Mouse (Mus musculus) liver, embryonic 12.5 days (tissue): ENCODE measurements around the gene Meis3. TPM values are rescaled to one million over a fixed set of nuclear protein-coding genes. Genes with fewer than 3 reads are reported as not detected.

Source experiments
- ATAC-seq: fragments of 200-750 bp; cut with Nextera tagmentation; 2 replicates; pipeline ENCODE4 v1.8.0; 2017; ENCODE audit warnings: moderate number of reproducible peaks, mild to moderate bottlenecking, moderate library complexity
- H3K27ac ChIP-seq: fragments of 300-500 bp; sonication (generic); 2 replicates; pipeline ENCODE4 v1.5.1; 2016; ENCODE audit warnings: mild to moderate bottlenecking
- H3K27me3 ChIP-seq: fragments of 300-500 bp; sonication (generic); replicated peaks from 2 replicates; pipeline ENCODE4 v1.6.1; 2016; ENCODE audit warnings: mild to moderate bottlenecking, moderate library complexity
- H3K36me3 ChIP-seq: fragments of 300-500 bp; sonication (generic); 2 replicates; pipeline ENCODE4 v1.6.1; 2016; ENCODE audit warnings: mild to moderate bottlenecking, moderate library complexity
- H3K4me1 ChIP-seq: fragments of 300-500 bp; sonication (generic); 2 replicates; pipeline ENCODE4 v1.6.1; 2016
- H3K4me2 ChIP-seq: fragments of 300-500 bp; sonication (generic); 2 replicates; pipeline ENCODE4 v1.6.1; 2016; ENCODE audit warnings: mild to moderate bottlenecking, moderate library complexity
- H3K4me3 ChIP-seq: fragments of 300-500 bp; sonication (generic); 2 replicates; pipeline ENCODE4 v1.5.1; 2016; ENCODE audit warnings: mild to moderate bottlenecking, moderate library complexity
- H3K9ac ChIP-seq: fragments of 300-500 bp; sonication (generic); 2 replicates; pipeline ENCODE4 v1.6.1; 2016; ENCODE audit warnings: mild to moderate bottlenecking, moderate library complexity
- H3K9me3 ChIP-seq: fragments of 300-500 bp; sonication (generic); replicated peaks from 2 replicates; pipeline ENCODE4 v1.6.1; 2016; ENCODE audit warnings: mild to moderate bottlenecking, moderate library complexity
- WGBS: fragments of 180-500 bp; shearing (Covaris S2); methylation state at CpG from one replicate; pipeline ENCODE4 v1.1.7; 2016; ENCODE audit not compliant: insufficient replicate concordance; 5-methylcytosine and 5-hydroxymethylcytosine counted together
- polyA plus RNA-seq: library from polyadenylated mRNA; unstranded; fragments of >200 nt; fragmentation: Nextera tagmentation; extraction: Ambion mirVana; gene quantifications from 2 replicates; pipeline ENCODE4 v1.2.1, GENCODE M21; 2016

Meis3 gene
- polyA plus RNA-seq, 1 experiment from 2014 or later: 4.4 TPM

- Histone ChIP-seq H3K36me3 (no peaks in the 10 kb centered on the region), H3K9ac (no peak overlapping the region), H3K4me1 (peaks cover 17% of the 10 kb centered on the region), H3K27me3 (peaks cover 10% of the 10 kb centered on the region), H3K27ac (0 out of 2 replicates have a peak overlapping the region, but pooled peaks have one; percentile 38), H3K9me3 (peaks cover 13% of the 10 kb centered on the region), H3K4me3 (no peak overlapping the region), H3K4me2 (no peak overlapping the region)
- ATAC-seq: peak; percentile 42; the same call in 1 of the 2 replicates
- 33% methylated on average over 5 of the region's 5 CpGs for WGBS
Observed at GRCm38 (mm10) chr7:16229869-16230268, 55.0 kb downstream of the Meis3 start.

Other genes with a start within 250 kb of the Meis3 start
- gene Nop53, start 229.0 kb upstream of the Meis3 start, polyA plus RNA-seq: 130 and 143 TPM in 2 replicates
- gene Ehd2, start 207.5 kb upstream of the Meis3 start, polyA plus RNA-seq: 6.5 and 7.8 TPM in 2 replicates
- gene Bicra, start 127.2 kb upstream of the Meis3 start, polyA plus RNA-seq: 2.9 and 3.3 TPM in 2 replicates
- gene Zfp541, start 113.3 kb upstream of the Meis3 start, polyA plus RNA-seq: not detected in 2 replicates
- gene Napa, start 76.6 kb upstream of the Meis3 start, polyA plus RNA-seq: 163 and 165 TPM in 2 replicates
- 13.4 and 15.0 TPM in 2 replicates for gene Kptn, start 55.2 kb upstream of the Meis3 start, polyA plus RNA-seq
- gene Slc8a2, start 45.3 kb upstream of the Meis3 start, polyA plus RNA-seq: not detected in 2 replicates
- 9.5 and 9.6 TPM in 2 replicates for gene Dhx34, start 46.9 kb downstream of the Meis3 start, polyA plus RNA-seq
- 1.6 and 1.7 TPM in 2 replicates for gene C5ar2, start 69.1 kb downstream of the Meis3 start, polyA plus RNA-seq
- gene C5ar1, start 84.5 kb downstream of the Meis3 start, polyA plus RNA-seq: 1.7 and 2.1 TPM in 2 replicates
- gene Inafm1, start 98.5 kb downstream of the Meis3 start, polyA plus RNA-seq: 8.6 and 8.8 TPM in 2 replicates
- 29.7 and 30.0 TPM in 2 replicates for gene Ccdc9, start 111.7 kb downstream of the Meis3 start, polyA plus RNA-seq
- gene Bbc3, start 133.3 kb downstream of the Meis3 start, polyA plus RNA-seq: 5.9 and 7.6 TPM in 2 replicates
- 182 and 187 TPM in 2 replicates for gene Sae1, start 212.7 kb downstream of the Meis3 start, polyA plus RNA-seq
- gene Zc3h4, start 225.8 kb downstream of the Meis3 start, polyA plus RNA-seq: 14.5 and 17.6 TPM in 2 replicates